Mouse (Mus musculus): ENCODE data around the gene Cd163l1.

Gene Cd163l1

DNA sequence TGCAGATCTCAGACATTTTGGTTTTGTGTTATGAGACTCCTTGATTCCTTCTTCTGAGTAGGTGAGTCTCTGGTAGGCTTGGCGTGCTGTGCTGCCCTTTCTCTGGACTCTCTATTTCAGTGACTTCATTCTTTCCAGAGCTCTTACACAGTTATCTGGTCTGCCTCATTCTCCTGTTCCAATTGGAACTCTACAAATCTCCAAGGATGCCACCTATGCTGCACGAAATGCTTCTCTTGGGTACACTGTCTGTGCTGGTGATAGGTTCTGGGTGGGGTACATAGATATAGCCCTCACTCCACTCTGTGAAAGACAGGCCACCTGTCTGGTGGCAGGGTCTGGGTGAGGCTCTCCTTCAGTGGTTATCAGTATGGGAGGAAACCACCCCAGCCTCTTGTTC is at the start of gene Cd163l1:
Cd163l1 (plus strand) TSS at position 301 of the 400 bp plus-strand sequence.
- no peak for DNase-seq (ENCODE audit: low read depth, low spot score)

DNA sequence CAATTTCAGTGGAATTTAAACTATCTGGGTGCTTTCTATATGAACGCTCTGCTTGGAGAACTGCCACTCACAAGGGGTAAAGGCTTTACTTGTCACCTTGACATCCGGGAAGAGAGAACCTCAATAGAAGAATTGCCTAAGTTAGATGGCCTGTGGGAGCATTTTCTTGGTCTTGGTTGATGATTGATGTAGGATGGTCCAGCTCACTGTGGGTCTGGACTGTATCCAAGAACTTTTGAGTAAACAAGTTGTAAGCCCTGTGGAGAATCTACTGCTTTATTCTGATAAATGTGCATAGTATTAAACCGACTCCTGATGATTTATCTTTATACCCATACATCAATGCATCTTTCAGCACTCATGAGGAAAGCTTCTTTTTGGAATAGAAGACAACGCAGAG is 48.7 kb upstream of the Cd163l1 start:
- DNase-seq (ENCODE audit: low read depth, low spot score): no peak

- no peak for DNase-seq (ENCODE audit: low read depth, low spot score)
Measured at GRCm38 (mm10) chr7:140170863-140171262, 47.2 kb upstream of the Cd163l1 start.

- no peak for DNase-seq (ENCODE audit: low read depth, low spot score)
Measured at GRCm38 (mm10) chr7:140172936-140173335, 45.1 kb upstream of the Cd163l1 start, which contains the start of gene Olfr523. Gene Olfr523, plus strand, starts transcription at chr7:140173217.

GRCm38 (mm10) chr7:140179176-140179575 is 38.9 kb upstream of the Cd163l1 start:
- no peak for DNase-seq (ENCODE audit: low read depth, low spot score)

DNA sequence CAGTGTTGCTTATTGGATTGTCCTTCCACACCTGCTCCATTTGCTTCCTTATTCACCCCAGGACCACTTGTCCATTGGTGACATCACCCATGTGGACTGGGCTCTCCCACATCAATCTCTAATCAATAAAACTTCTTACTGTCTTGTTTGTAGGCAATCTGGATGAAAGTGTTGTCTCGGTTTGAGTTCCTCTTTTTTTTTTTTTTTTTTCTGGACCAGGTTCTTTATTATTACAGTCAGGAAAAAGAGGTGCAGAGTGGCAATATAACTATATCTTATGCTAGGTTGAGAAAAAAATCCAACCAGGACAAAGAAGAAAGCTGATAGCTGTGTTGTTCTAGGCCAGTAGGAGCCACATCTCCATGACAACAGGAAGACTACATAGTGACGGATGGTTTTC is 37.4 kb upstream of the Cd163l1 start:
- no peak for DNase-seq (ENCODE audit: low read depth, low spot score)

- no peak for DNase-seq (ENCODE audit: low read depth, low spot score)
Measured at GRCm38 (mm10) chr7:140184206-140184605, 33.9 kb upstream of the Cd163l1 start.

DNA sequence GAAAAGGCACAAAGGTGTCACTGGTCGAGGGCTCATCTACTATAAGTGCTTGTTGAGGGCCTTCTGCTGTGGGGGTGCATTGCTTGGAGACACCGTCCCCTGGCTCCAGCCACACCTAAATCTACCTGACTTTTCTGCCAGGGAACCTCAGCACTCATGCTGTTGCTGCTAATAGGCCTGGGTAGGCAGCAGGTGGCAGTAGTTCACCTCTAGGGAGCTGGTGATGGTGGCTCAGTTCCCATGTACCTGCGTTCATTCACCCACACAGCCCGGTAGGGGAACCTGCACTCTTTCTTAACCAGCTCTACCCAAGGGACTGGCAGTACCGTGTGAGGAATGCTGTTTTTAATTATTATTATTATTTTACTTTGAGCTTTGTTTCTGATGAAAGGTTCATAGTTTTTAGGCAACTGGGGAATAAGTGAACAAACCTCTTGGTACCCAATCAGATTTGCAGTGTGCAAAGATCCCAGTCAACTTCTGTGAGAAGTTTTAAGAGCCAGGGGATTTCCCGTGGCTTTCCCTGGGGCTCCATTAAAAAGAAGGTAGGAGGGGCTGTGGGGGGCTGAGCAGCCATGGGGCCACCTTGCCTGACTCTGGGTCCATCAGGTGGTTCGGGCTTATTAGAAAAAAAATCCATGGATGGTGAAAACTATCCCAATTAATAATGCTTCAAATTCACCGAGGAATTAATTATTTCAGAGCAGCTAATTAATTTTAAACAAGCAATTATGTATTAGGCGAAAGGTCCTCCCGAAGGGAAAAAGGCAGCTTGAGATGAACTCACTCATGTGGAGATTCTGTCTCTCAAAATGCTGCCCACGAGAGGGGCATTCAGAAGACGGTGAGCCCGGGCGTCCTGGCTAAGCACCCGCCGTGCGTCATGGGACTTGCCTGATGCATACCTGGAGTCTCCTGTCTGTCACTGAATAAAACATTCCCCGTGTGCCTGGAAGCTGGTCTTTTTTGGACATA is 31.1 kb upstream of the Cd163l1 start:
- DNase-seq (ENCODE audit: low read depth, low spot score): peak; percentile 39

- no peak for DNase-seq (ENCODE audit: low read depth, low spot score)
Measured at GRCm38 (mm10) chr7:140187721-140188390, 30.2 kb upstream of the Cd163l1 start.

GRCm38 (mm10) chr7:140188391-140189328 is 29.4 kb upstream of the Cd163l1 start:
- DNase-seq (ENCODE audit: low read depth, low spot score): peak; percentile 54

DNA sequence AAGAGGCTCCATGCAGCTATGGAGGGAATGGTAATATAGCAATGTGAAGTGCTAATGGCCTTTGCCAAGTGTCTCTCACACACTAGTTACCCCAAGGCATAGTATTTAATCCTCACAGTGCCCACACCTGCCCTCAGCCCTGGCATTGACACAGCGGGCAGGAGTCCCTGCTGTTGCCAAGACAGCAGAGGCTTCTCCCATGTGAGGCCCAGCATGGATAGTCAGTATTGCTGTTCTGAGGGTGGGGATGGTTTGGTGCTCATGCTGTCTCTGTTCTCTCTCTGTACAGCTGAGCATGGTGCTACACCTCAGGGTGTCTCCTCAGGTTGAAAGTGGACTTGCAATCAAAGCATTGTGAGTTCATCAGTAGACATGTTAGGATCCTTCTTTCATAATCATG is 27.6 kb upstream of the Cd163l1 start:
- DNase-seq (ENCODE audit: low read depth, low spot score): no peak

DNA sequence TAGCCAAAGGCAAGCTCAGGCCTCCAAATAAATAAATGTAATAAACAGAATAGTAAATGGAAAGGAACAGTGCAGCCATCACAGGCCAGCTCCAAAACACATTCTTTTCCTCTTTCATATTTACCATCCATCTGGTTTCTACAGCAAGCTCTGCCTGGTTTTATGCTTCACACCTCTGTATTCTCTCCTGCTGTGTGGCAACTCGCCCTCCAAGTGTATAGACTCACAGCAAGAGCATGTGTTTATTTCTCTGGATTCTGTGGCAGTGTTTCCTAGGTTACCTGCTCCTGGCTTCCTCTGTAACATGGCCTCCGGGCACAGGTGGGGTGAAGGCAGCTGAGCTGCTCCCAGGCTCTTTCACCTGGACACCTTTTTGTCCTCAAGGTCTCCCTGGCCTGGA is 25.6 kb upstream of the Cd163l1 start:
- DNase-seq (ENCODE audit: low read depth, low spot score): no peak

DNA sequence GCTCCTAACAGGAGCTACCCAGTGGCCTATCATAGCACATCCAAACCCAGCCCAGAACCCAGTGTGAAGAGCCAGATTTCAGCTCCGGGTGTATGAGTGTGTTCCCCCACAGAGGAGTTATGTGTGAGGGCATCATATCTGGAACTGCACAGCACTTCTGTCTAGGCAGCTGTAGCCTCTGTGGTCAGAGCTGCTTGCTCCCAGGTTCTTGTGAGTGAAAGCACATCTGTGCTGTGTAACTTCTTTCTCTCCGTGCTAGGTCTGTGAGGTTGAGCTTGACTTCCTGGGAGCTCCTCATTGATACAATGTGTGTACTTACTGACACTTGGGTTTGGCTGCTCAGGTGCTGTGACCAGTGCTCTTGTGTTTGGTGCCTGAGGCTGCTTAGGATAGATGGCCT is 25.2 kb upstream of the Cd163l1 start:
- DNase-seq (ENCODE audit: low read depth, low spot score): no peak

- no peak for DNase-seq (ENCODE audit: low read depth, low spot score)
Measured at GRCm38 (mm10) chr7:140194031-140194430, 24.0 kb upstream of the Cd163l1 start.

GRCm38 (mm10) chr7:140196002-140196401 is 22.1 kb upstream of the Cd163l1 start:
- no peak for DNase-seq (ENCODE audit: low read depth, low spot score)

GRCm38 (mm10) chr7:140201090-140201489 is 17.0 kb upstream of the Cd163l1 start:
- DNase-seq (ENCODE audit: low read depth, low spot score): no peak

DNA sequence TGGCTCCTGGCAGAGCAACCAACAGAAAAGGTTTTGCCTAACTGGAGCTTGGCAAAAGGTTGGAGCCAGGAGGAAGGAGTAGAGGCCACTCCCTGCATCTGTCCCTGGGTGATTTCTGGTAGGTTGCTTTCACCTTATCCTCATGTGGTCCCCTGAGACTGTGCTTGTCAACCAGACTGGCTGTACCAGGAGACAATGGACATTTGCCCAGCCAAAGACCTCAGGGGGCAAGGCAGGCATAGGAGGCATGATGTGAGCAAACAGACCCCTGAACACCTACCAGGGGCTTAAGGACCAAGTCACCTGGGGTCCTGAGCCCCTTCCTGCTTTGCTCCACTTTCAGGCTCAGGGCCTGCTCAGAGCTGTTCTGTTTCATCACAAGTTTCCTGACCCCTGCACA is 12.2 kb upstream of the Cd163l1 start, which contains the start of gene Olfr524:
Olfr524 (minus strand) TSS at position 101 of the 400 bp plus-strand sequence.
- DNase-seq (ENCODE audit: low read depth, low spot score): no peak

DNA sequence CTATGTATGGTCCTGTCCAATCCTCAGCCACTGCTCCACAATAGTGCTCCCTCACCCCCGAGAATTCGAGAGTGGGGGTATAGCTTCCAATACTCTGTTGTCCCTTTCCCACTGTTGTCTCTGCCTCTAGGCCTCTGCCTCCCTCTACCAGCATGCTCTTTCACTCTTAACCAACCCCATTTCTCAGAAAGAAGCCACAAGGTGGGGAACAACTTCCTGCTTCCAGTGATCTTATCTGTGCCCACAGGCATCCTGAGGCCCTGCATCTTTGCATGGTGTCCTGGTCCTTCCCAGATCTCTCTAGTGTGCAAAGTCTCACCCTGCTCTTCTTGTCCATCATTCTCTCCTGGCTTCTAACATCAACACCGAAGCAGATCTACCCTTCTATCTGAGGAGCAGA is 11.2 kb upstream of the Cd163l1 start:
- no peak for DNase-seq (ENCODE audit: low read depth, low spot score)

DNA sequence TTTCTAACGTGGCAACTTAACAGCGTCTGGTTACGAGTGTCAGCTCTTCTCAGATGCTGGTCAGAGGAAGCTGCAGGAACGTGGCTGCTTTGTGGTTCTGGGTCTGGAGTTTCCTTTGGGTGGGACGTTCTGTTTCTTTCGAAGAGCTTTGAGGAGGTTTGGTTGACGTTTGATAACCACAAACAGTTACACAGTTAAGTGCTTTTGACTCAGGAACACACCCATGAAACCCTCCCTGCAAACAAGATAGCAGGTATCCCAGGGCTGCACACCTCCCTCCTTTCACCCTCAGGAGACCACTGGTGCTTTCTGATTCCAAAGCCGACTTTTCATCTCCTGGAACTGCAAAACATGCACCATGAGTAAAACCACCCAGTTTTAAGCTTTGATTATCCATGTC is 9.9 kb upstream of the Cd163l1 start:
- no peak for DNase-seq (ENCODE audit: low read depth, low spot score)

DNA sequence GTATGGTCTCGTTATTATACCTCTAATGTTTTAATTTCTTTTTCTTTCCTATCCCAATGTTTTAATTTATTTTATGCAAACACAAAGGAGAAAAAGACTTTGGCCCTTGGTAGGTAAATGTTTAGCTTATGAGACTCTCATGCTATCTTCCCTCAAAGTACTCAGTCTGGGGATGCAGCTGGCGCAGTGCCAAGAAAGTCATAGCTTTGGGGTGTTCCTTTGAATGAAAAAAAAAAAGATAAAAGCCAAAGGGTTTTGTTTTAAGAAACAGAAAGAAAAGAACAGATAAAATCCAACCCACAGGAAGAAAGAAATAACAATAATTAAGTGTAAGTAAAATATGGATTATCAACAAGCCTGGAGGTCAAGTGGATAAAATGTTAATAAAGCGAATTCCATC is 9.4 kb upstream of the Cd163l1 start:
- no peak for DNase-seq (ENCODE audit: low read depth, low spot score)

GRCm38 (mm10) chr7:140213841-140214240 is 4.2 kb upstream of the Cd163l1 start:
- DNase-seq (ENCODE audit: low read depth, low spot score): no peak

DNA sequence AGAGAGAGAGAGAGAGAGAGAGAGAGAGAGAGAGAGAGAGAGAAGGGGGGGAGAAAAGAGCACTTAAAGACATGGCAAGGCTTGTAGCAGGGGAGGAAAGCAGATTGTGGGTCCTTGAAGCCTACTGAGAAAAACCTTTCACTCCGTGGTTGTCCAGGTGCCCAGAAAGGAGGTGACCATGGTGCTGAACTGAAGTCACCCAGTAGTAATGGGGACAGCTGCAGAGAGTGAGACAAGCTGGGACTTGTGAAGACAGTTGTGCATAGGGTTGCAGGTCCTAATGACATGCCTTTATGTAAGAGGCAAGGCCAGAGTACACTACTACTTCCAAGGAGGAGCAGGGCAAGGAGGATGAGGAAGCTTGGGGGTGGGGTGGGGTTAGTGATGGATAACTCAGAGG is 1.2 kb downstream of the Cd163l1 start:
- no peak for DNase-seq (ENCODE audit: low read depth, low spot score)
